Mouse (Mus musculus): ENCODE results near the gene Bcar3. TPM values are rescaled to one million over a fixed set of nuclear protein-coding genes. Genes with fewer than 3 reads are reported as not detected.

Gene Bcar3
- total and polyA plus RNA-seq, 3 experiments = 47.4 to 61.2 (median 52.0) TPM

GRCm38 (mm10) chr3:122304560-122304959 is 10.6 kb downstream of the Bcar3 start:
- dilution Hi-C loops (cut with MboI; ENCODE audit: extremely low pct_ligation_motif_present, extremely low pct_unique_long_range_greater_than_20kb, low sequenced_read_pairs) = no loop called here

GRCm38 (mm10) chr3:122307894-122308671 is 14.1 kb downstream of the Bcar3 start:
- no peaks in the 10 kb centered on the region for H3K9me3 ChIP-seq (replicated peaks; ENCODE audit: low read length)
- H3K9ac ChIP-seq (ENCODE audit: insufficient read depth, low read depth) = no peak overlapping the region
- H3K27me3 ChIP-seq (replicated peaks) = no peaks in the 10 kb centered on the region
- H3K4me3 ChIP-seq (replicated peaks in 1 of 3; ENCODE audit: low read depth in 2 of 3, low read length in 2 of 3, poor library complexity in 1 of 3) = no peak overlapping the region
- H3K4me2 ChIP-seq (ENCODE audit: insufficient read depth, low read depth, poor library complexity, severe bottlenecking) = 0 out of 2 replicates have a peak overlapping the region, but pooled peaks have one; percentile 2
- H3K4me1 ChIP-seq (ENCODE audit: control insufficient read depth in 1 of 2, insufficient read depth in 2 of 2) = peaks cover 12 to 44% of the 10 kb centered on the region in 2 experiments; a peak in 3 of 4 replicates
- H3K79me2 ChIP-seq (replicated peaks; ENCODE audit: control insufficient read depth, extremely low read depth, insufficient read depth, poor library complexity, severe bottlenecking) = no peaks in the 10 kb centered on the region
- DNase-seq (ENCODE audit: extremely low read depth) = no peak
- H3K27ac ChIP-seq (ENCODE audit: insufficient read depth, low read depth) = no peak overlapping the region
- TF ChIP-seq HCFC1 (IDR thresholded peaks at IDR 0.05; ENCODE audit: low read depth, low read length) = no peak
- no peak for TF ChIP-seq RCOR1 (conservative IDR thresholded peaks at IDR 0.05; ENCODE audit: low read depth, low read length)
- no peak for TF ChIP-seq USF2 (conservative IDR thresholded peaks at IDR 0.05; ENCODE audit: low read depth, low read length)
- TF ChIP-seq POLR2AphosphoS2 (IDR thresholded peaks at IDR 0.05; ENCODE audit: low read depth, low read length) = no peak
- TF ChIP-seq NRF1 (IDR thresholded peaks at IDR 0.05; ENCODE audit: low read depth, low read length) = no peak
- no peak for TF ChIP-seq ELF1 (IDR thresholded peaks at IDR 0.05; ENCODE audit: low read depth, low read length)
- no peak for TF ChIP-seq BHLHE40 (IDR thresholded peaks at IDR 0.05; ENCODE audit: low read depth, low read length)
- no peak for TF ChIP-seq RAD21 (IDR thresholded peaks at IDR 0.05; ENCODE audit: low read depth, low read length)
- no peak for TF ChIP-seq CHD1 (IDR thresholded peaks at IDR 0.05; ENCODE audit: low read depth, low read length)
- TF ChIP-seq CTCF (conservative IDR thresholded peaks at IDR 0.05 in 1 of 2, IDR thresholded peaks at IDR 0.05 in 1 of 2; ENCODE audit: low read depth in 2 of 2, low read length in 2 of 2) = no peak
- TF ChIP-seq TBP (conservative IDR thresholded peaks at IDR 0.05; ENCODE audit: low read depth, low read length) = no peak
- dilution Hi-C loops (cut with MboI; ENCODE audit: extremely low pct_ligation_motif_present, extremely low pct_unique_long_range_greater_than_20kb, low sequenced_read_pairs) (no loop called here), in situ Hi-C loops (cut with MboI; ENCODE audit: low pct_ligation_motif_present, low pct_unique_long_range_greater_than_20kb, low sequenced_read_pairs) (no loop called here)
- no peaks in the 10 kb centered on the region for H3K36me3 ChIP-seq (replicated peaks in 1 of 2; ENCODE audit: control insufficient read depth in 1 of 2, insufficient read depth in 1 of 2, low read length in 1 of 2)

More at GRCm38 (mm10) chr3:122304560-122304959, 10.6 kb downstream of the Bcar3 start:
- H3K4me1 ChIP-seq (ENCODE audit: control insufficient read depth in 1 of 2, insufficient read depth in 2 of 2) = peaks cover 16 to 44% of the 10 kb centered on the region in 2 experiments; a peak in 3 of 4 replicates
- no peaks in the 10 kb centered on the region for H3K36me3 ChIP-seq (replicated peaks in 1 of 2; ENCODE audit: control insufficient read depth in 1 of 2, insufficient read depth in 1 of 2, low read length in 1 of 2)
- TF ChIP-seq ZNF384 (IDR thresholded peaks at IDR 0.05; ENCODE audit: low read depth, low read length) = peak; percentile 67
- no peak; the same call in 1 of the 2 replicates for TF ChIP-seq IRF4 (IDR thresholded peaks at IDR 0.05; ENCODE audit: low read depth, low read length)
- no peak for DNase-seq (ENCODE audit: extremely low read depth)
- no peaks in the 10 kb centered on the region for H3K79me2 ChIP-seq (replicated peaks; ENCODE audit: control insufficient read depth, extremely low read depth, insufficient read depth, poor library complexity, severe bottlenecking)
- no peaks in the 10 kb centered on the region for H3K9me3 ChIP-seq (replicated peaks; ENCODE audit: low read length)
- H3K27ac ChIP-seq (ENCODE audit: insufficient read depth, low read depth) = no peak overlapping the region
- in situ Hi-C loops (cut with MboI; ENCODE audit: low pct_ligation_motif_present, low pct_unique_long_range_greater_than_20kb, low sequenced_read_pairs) = no loop called here
- H3K4me2 ChIP-seq (ENCODE audit: insufficient read depth, low read depth, poor library complexity, severe bottlenecking) = 0 out of 2 replicates have a peak overlapping the region, but pooled peaks have one; percentile 35
- H3K27me3 ChIP-seq (replicated peaks) = no peaks in the 10 kb centered on the region
- no peak overlapping the region for H3K9ac ChIP-seq (ENCODE audit: insufficient read depth, low read depth)
- H3K4me3 ChIP-seq (replicated peaks in 1 of 3; ENCODE audit: low read depth in 2 of 3, low read length in 2 of 3, poor library complexity in 1 of 3) = no peak overlapping the region
